Mouse (Mus musculus): ENCODE data around the gene Shpk. TPM values are rescaled to one million over a fixed set of nuclear protein-coding genes. Genes with fewer than 3 reads are reported as not detected.
A peak's percentile ranks its signal among the peaks of the same experiment; 100 is the strongest.

Gene Shpk
- polyA plus RNA-seq, 1 experiment from 2014 or later = 3.9 TPM

GRCm38 (mm10) chr11:73194444-73194843 is 4.8 kb upstream of the Shpk start:
- Histone ChIP-seq H3K27ac (no peak overlapping the region), H3K9ac (ENCODE audit: low read depth, low read length) (no peak overlapping the region)
- 75% methylated on average over 2 of the region's 2 CpGs for WGBS

GRCm38 (mm10) chr11:73198190-73198589 is 1.1 kb upstream of the Shpk start:
- Histone ChIP-seq H3K4me1 (replicated peaks; ENCODE audit: insufficient read depth, low read length) (no peaks in the 10 kb centered on the region), H3K9me3 (replicated peaks; ENCODE audit: low read length) (no peaks in the 10 kb centered on the region), H3K27ac (no peak overlapping the region), H3K9ac (ENCODE audit: low read depth, low read length) (peak overlapping the region; percentile 66), H3K36me3 (ENCODE audit: insufficient read depth, low read length) (0 out of 2 replicates have a peak, but pooled peaks cover 9% of the 10 kb centered on the region), H3K4me3 (replicated peaks; ENCODE audit: low read depth, low read length) (peak overlapping the region; percentile 59), H3K27me3 (ENCODE audit: insufficient read depth, low read length) (no peaks in the 10 kb centered on the region), H3K4me2 (ENCODE audit: low read length) (peak overlapping the region; percentile 69)
- DNase-seq (ENCODE audit: low spot score) (no peak), ATAC-seq (replicated peaks; ENCODE audit: low FRiP score, low read depth) (no peak)
- TF ChIP-seq CTCF (IDR thresholded peaks at IDR 0.05; ENCODE audit: low read depth) = no peak
- 3% methylated on average over 1 of the region's 1 CpGs for WGBS

More at GRCm38 (mm10) chr11:73194444-73194843, 4.8 kb upstream of the Shpk start:
- H3K9me3 ChIP-seq (replicated peaks; ENCODE audit: low read length) = no peaks in the 10 kb centered on the region
- H3K4me3 ChIP-seq (replicated peaks; ENCODE audit: low read depth, low read length) = no peak overlapping the region
- no peak overlapping the region for H3K4me2 ChIP-seq (ENCODE audit: low read length)
- H3K27me3 ChIP-seq (ENCODE audit: insufficient read depth, low read length) = no peaks in the 10 kb centered on the region
- H3K4me1 ChIP-seq (replicated peaks; ENCODE audit: insufficient read depth, low read length) = no peaks in the 10 kb centered on the region
- TF ChIP-seq CTCF (IDR thresholded peaks at IDR 0.05; ENCODE audit: low read depth) = no peak
- peaks cover 20% of the 10 kb centered on the region; the same call in 1 of the 2 replicates for H3K36me3 ChIP-seq (ENCODE audit: insufficient read depth, low read length)
- ATAC-seq (replicated peaks; ENCODE audit: low FRiP score, low read depth) = no peak
- DNase-seq (ENCODE audit: low spot score) = no peak

- H3K9ac ChIP-seq (ENCODE audit: low read depth, low read length) = peak within 1 kb of the TSS; percentile 66
- no peaks in the 10 kb centered on the region for H3K27me3 ChIP-seq (ENCODE audit: insufficient read depth, low read length)
- peak within 1 kb of the TSS; percentile 69 for H3K4me2 ChIP-seq (ENCODE audit: low read length)
- 0 out of 2 replicates have a peak, but pooled peaks cover 9% of the 10 kb centered on the region for H3K36me3 ChIP-seq (ENCODE audit: insufficient read depth, low read length)
- ATAC-seq (replicated peaks; ENCODE audit: low FRiP score, low read depth) (peak; percentile 96), DNase-seq (ENCODE audit: low spot score) (peak; percentile 96)
- under 1% methylated on average over 22 of the region's 22 CpGs for WGBS
- H3K4me3 ChIP-seq (replicated peaks; ENCODE audit: low read depth, low read length) = peak within 1 kb of the TSS; percentile 59
- H3K9me3 ChIP-seq (replicated peaks; ENCODE audit: low read length) = no peaks in the 10 kb centered on the region
- TF ChIP-seq CTCF (IDR thresholded peaks at IDR 0.05; ENCODE audit: low read depth) = no peak
- no peak within 1 kb of the TSS for H3K27ac ChIP-seq
- H3K4me1 ChIP-seq (replicated peaks; ENCODE audit: insufficient read depth, low read length) = no peaks in the 10 kb centered on the region
Measured at GRCm38 (mm10) chr11:73198603-73199229, 544 bp upstream of the Shpk start, which contains the start of gene Ctns. Gene Ctns (minus strand): TSS chr11:73199042.

GRCm38 (mm10) chr11:73199879-73200278 is 619 bp downstream of the Shpk start:
- DNase-seq (ENCODE audit: low spot score) = no peak
- TF ChIP-seq CTCF (IDR thresholded peaks at IDR 0.05; ENCODE audit: low read depth) = no peak
- H3K27ac ChIP-seq = no peak overlapping the region
- peak overlapping the region; percentile 66 for H3K9ac ChIP-seq (ENCODE audit: low read depth, low read length)
- no peak for ATAC-seq (replicated peaks; ENCODE audit: low FRiP score, low read depth)
- no peaks in the 10 kb centered on the region for H3K4me1 ChIP-seq (replicated peaks; ENCODE audit: insufficient read depth, low read length)
- 1% methylated on average over 12 of the region's 12 CpGs for WGBS
- H3K36me3 ChIP-seq (ENCODE audit: insufficient read depth, low read length) = 0 out of 2 replicates have a peak, but pooled peaks cover 9% of the 10 kb centered on the region
- H3K4me2 ChIP-seq (ENCODE audit: low read length) = peak overlapping the region; percentile 69
- peak overlapping the region; percentile 59 for H3K4me3 ChIP-seq (replicated peaks; ENCODE audit: low read depth, low read length)
- no peaks in the 10 kb centered on the region for H3K9me3 ChIP-seq (replicated peaks; ENCODE audit: low read length)
- H3K27me3 ChIP-seq (ENCODE audit: insufficient read depth, low read length) = no peaks in the 10 kb centered on the region

- no peak for DNase-seq (ENCODE audit: low spot score)
- H3K4me2 ChIP-seq (ENCODE audit: low read length) = no peak overlapping the region
- H3K9ac ChIP-seq (ENCODE audit: low read depth, low read length) = no peak overlapping the region
- H3K36me3 ChIP-seq (ENCODE audit: insufficient read depth, low read length) = 0 out of 2 replicates have a peak, but pooled peaks cover under 1% of the 10 kb centered on the region
- H3K4me1 ChIP-seq (replicated peaks; ENCODE audit: insufficient read depth, low read length) = no peaks in the 10 kb centered on the region
- no peak overlapping the region for H3K27ac ChIP-seq
- ATAC-seq (replicated peaks; ENCODE audit: low FRiP score, low read depth) = no peak
- WGBS = 76% methylated on average over 2 of the region's 2 CpGs
- H3K4me3 ChIP-seq (replicated peaks; ENCODE audit: low read depth, low read length) = no peak overlapping the region
- TF ChIP-seq CTCF (IDR thresholded peaks at IDR 0.05; ENCODE audit: low read depth) = no peak
- no peaks in the 10 kb centered on the region for H3K27me3 ChIP-seq (ENCODE audit: insufficient read depth, low read length)
- no peaks in the 10 kb centered on the region for H3K9me3 ChIP-seq (replicated peaks; ENCODE audit: low read length)
Measured at GRCm38 (mm10) chr11:73201021-73201420, 1.8 kb downstream of the Shpk start.

GRCm38 (mm10) chr11:73201597-73201996 is 2.3 kb downstream of the Shpk start:
- Histone ChIP-seq H3K27ac (no peak overlapping the region), H3K4me2 (ENCODE audit: low read length) (no peak overlapping the region), H3K27me3 (ENCODE audit: insufficient read depth, low read length) (no peaks in the 10 kb centered on the region), H3K9ac (ENCODE audit: low read depth, low read length) (no peak overlapping the region), H3K9me3 (replicated peaks; ENCODE audit: low read length) (no peaks in the 10 kb centered on the region), H3K4me1 (replicated peaks; ENCODE audit: insufficient read depth, low read length) (no peaks in the 10 kb centered on the region), H3K4me3 (replicated peaks; ENCODE audit: low read depth, low read length) (no peak overlapping the region), H3K36me3 (ENCODE audit: insufficient read depth, low read length) (no peaks in the 10 kb centered on the region)
- no peak for ATAC-seq (replicated peaks; ENCODE audit: low FRiP score, low read depth)
- DNase-seq (ENCODE audit: low spot score) = peak; percentile 36
- 34% methylated on average over 4 of the region's 4 CpGs for WGBS
- peak; percentile 51; the same call in 1 of the 2 replicates for TF ChIP-seq CTCF (IDR thresholded peaks at IDR 0.05; ENCODE audit: low read depth)
